Mouse (Mus musculus) embryonic facial prominence, embryonic 10.5 days (tissue): ENCODE results near the gene Twist2. TPM values are rescaled to one million over a fixed set of nuclear protein-coding genes. Genes with fewer than 3 reads are reported as not detected.

Experiments used
- DNase-seq: peaks from one replicate; pipeline ENCODE4 v3.0.0-alpha.2; 2017; ENCODE audit warnings: low spot score
- H3K27ac ChIP-seq: fragments of 300-500 bp; sonication (generic); replicated peaks from 2 replicates; pipeline ENCODE4 v1.5.1; 2016; ENCODE audit warnings: mild to moderate bottlenecking
- H3K27me3 ChIP-seq: fragments of 300-500 bp; sonication (generic); replicated peaks from 2 replicates; pipeline ENCODE4 v1.6.1; 2016; ENCODE audit warnings: low read depth, mild to moderate bottlenecking; ENCODE audit not compliant: poor library complexity, severe bottlenecking
- H3K36me3 ChIP-seq: fragments of 300-500 bp; sonication (generic); replicated peaks from 2 replicates; pipeline ENCODE4 v1.6.1; 2016; ENCODE audit warnings: mild to moderate bottlenecking, moderate library complexity
- H3K4me1 ChIP-seq: fragments of 300-500 bp; sonication (generic); 2 replicates; pipeline ENCODE4 v1.6.1; 2016
- H3K4me3 ChIP-seq: fragments of 300-500 bp; sonication (generic); 2 replicates; pipeline ENCODE4 v1.5.1; 2016; ENCODE audit warnings: mild to moderate bottlenecking, moderate library complexity
- H3K9me3 ChIP-seq: fragments of 300-500 bp; sonication (generic); 2 replicates; pipeline ENCODE4 v1.6.1; 2016; ENCODE audit warnings: mild to moderate bottlenecking
- WGBS: fragments of 180-500 bp; shearing (Covaris S2); methylation state at CpG from one replicate; pipeline ENCODE4 v1.1.7; 2016; 5-methylcytosine and 5-hydroxymethylcytosine counted together
- polyA plus RNA-seq: library from polyadenylated mRNA; unstranded; fragments of >200 nt; fragmentation: Nextera tagmentation; extraction: Ambion mirVana; gene quantifications from 2 replicates; pipeline ENCODE4 v1.2.1, GENCODE M21; 2016

Gene Twist2
- polyA plus RNA-seq, 1 experiment from 2014 or later = 55.3 TPM

DNA sequence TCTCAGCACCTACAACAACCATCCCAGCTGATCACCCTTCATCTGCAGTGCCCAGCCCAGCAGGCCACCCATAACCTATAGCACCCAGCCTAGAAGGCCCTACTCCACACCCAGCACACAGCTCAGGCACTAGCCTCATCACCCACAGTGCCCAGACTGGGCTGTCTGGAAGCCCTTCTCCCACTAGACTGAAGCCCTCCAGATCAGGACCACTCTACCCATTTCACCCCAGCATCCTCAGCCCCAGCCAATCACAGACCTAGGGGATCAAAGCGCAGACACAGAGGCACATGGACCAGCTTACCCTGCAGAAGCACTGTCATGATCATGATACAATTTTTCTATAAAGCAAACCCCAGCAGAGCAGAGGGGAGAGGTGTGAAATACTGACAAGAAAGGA, 57.6 kb downstream of the Twist2 start:
- no peaks in the 10 kb centered on the region for H3K36me3 ChIP-seq
- no peak overlapping the region for H3K27ac ChIP-seq
- no peak for DNase-seq
- H3K27me3 ChIP-seq = no peaks in the 10 kb centered on the region
- WGBS = 100% methylated on average over 1 of the region's 1 CpGs
- H3K4me3 ChIP-seq = no peak overlapping the region
- H3K4me1 ChIP-seq = peaks cover 6% of the 10 kb centered on the region
- H3K9me3 ChIP-seq = no peaks in the 10 kb centered on the region

DNA sequence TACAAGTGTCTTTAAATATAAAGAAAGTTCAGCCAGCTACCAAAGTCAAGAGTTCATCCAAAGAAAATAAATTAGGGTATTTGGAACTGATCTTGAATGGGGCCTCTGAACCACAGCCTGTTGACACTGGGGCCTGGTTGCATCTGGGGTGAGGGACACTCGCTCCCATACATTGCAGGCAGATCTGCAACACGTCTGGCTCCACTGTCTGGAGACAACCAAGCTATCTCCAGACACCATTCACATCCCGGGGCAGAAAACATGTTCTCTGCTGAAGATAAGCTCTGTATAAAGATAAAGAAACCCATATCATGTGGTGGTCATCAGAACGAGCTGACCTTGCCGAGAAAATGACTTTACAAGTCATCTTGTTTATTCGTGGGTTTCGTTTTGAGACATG, 60.2 kb downstream of the Twist2 start:
- no peak overlapping the region for H3K4me3 ChIP-seq
- no peaks in the 10 kb centered on the region for H3K27me3 ChIP-seq
- WGBS = 82% methylated on average over 7 of the region's 7 CpGs
- H3K4me1 ChIP-seq = peaks cover 6% of the 10 kb centered on the region
- H3K9me3 ChIP-seq = no peaks in the 10 kb centered on the region
- no peak overlapping the region for H3K27ac ChIP-seq
- no peaks in the 10 kb centered on the region for H3K36me3 ChIP-seq
- no peak for DNase-seq

DNA sequence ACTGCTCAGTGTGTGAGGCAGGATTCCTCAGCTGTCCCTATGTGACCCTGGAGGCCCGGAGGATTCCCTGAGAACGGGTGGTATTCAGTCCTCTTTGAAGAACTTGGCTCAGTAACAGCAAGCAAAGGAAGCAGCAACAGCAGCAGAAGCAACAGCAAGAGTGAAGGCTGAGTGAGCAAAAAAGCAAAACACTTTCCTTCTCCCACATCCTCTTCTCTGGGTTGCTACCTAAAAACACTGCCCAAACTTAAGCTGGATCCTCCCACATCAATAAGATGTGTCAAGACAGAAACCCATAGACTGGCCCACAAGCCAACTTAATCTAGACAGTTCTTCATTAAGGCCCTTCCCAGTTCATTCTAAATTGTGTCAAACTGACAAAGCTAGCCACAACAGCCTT, 64.7 kb downstream of the Twist2 start:
- WGBS = 75% methylated on average over 2 of the region's 2 CpGs
- Histone ChIP-seq H3K4me3 (no peak overlapping the region), H3K36me3 (no peaks in the 10 kb centered on the region), H3K27me3 (no peaks in the 10 kb centered on the region), H3K4me1 (peaks cover 17% of the 10 kb centered on the region), H3K9me3 (no peaks in the 10 kb centered on the region), H3K27ac (no peak overlapping the region)
- DNase-seq = no peak

DNA sequence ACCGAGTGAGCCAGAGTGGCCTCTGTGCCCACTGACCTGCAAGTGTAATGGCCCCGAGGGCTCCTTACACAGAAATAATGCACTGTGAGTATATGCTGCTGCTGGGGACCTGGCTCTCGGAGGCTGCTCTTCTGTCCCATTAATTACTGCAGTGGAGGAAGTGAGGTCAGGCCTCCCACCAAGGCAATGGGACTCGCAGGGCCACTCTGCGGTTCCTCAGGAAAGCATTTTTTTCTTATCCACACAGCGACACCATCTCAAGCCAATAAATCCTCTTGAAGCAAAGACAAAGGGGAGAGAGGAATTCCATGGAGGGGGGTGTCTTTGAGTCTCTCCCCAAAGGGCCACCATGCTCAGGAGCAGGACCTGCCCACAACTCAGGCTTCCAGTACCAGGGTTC, 69.8 kb downstream of the Twist2 start:
- Histone ChIP-seq H3K4me3 (no peak overlapping the region), H3K36me3 (no peaks in the 10 kb centered on the region), H3K27me3 (no peaks in the 10 kb centered on the region), H3K9me3 (no peaks in the 10 kb centered on the region), H3K27ac (peak overlapping the region; percentile 57; the same call in 1 of the 2 replicates), H3K4me1 (peaks cover 59% of the 10 kb centered on the region)
- 54% methylated on average over 6 of the region's 6 CpGs for WGBS
- DNase-seq = no peak

DNA sequence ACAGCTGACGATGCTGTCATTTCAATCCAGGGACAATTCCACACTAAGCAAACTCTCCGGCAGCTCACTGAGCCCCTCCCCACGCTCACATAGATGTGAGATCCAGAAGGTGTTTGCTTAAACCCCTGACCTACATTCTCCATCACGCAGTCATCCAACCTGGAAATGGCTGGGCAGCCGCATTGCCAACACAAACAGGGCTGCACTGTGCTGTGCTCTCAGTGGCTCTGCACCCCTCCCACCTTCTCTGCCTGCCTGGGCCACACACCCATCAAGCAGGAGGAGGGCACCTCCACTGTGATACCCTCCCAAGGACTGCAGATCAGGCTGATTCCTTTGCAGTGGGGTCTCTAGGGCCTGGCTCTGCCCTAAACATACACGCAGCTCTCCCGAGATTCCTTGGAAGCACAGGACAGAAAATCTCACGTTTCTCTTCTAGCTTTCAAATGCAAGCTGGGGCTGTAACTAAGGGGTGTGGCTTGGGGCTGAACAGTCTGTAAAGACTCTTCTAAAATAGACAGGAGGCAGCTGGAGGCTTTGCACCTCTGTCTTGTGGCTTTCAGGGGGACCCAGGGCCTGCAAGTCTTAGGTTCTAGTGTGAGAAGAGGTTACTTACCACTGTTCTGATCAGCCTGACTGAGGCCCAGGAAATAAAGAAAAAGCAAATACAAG, 71.3 kb downstream of the Twist2 start:
- Histone ChIP-seq H3K36me3 (no peaks in the 10 kb centered on the region), H3K4me1 (peaks cover 59% of the 10 kb centered on the region), H3K27ac (0 out of 2 replicates have a peak overlapping the region, but pooled peaks have one; percentile 52), H3K27me3 (no peaks in the 10 kb centered on the region), H3K9me3 (no peaks in the 10 kb centered on the region), H3K4me3 (no peak overlapping the region)
- DNase-seq = peak; percentile 26
- 51% methylated on average over 8 of the region's 8 CpGs for WGBS

DNA sequence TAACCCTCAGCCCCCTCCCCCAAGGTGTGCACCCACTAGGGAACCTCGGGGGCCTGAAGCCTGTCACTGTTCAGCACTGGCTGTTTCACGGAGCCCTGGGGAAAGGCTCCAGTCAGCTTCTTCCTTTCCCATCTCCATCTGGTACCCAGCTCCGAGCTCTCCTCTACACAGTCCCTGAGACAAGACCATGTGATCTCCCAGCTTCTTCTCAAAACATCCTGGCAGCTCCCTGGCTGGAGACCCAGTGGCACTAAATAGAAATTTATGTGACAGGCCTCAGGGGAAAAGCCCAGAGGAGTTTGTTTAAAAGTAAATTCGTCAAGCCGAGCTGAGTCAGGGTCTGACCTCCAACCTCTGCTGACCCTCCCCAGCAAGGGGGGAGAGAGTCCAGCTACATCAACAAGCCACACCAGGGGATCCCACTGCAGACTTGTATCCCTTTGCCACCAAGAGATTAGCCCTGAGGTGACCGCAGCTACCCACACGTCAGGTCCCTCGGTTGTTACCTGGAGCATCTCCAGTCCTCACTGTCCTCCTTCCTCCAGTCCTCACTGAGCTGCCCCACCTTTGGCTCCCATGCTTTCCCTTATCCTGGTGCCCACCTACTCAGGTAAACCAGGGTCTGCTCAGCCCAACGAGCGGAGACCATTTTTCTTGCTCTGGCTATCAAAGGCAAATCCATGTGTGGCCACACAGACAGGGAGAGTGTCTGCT, 72.5 kb downstream of the Twist2 start:
- no peak overlapping the region for H3K4me3 ChIP-seq
- peaks cover 64% of the 10 kb centered on the region for H3K4me1 ChIP-seq
- 0 out of 2 replicates have a peak overlapping the region, but pooled peaks have one; percentile 41 for H3K27ac ChIP-seq
- no peaks in the 10 kb centered on the region for H3K27me3 ChIP-seq
- no peaks in the 10 kb centered on the region for H3K9me3 ChIP-seq
- WGBS = 51% methylated on average over 10 of the region's 10 CpGs
- DNase-seq = no peak
- H3K36me3 ChIP-seq = no peaks in the 10 kb centered on the region

DNA sequence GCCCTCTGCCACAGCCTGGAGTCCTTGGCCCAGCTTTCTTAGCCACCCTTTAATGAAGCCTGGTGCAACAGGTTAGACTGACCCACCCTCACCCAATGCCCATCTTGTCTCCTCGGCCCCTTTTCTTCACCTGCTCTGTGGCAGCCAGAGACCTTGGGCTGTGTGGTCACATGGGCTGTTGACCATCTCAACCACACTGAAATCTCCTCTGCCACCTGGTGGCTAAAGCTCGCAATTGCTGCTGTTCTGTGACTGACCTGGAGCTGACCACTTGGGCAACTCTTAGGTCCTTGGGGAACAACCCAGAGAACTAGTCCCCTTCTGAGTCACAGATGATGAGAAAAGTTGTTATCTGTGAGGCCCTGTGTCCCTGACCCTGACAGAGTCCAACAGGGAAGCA, 73.4 kb downstream of the Twist2 start:
- no peak overlapping the region for H3K4me3 ChIP-seq
- H3K27ac ChIP-seq = no peak overlapping the region
- H3K4me1 ChIP-seq = peaks cover 66% of the 10 kb centered on the region
- WGBS = 22% methylated on average over 2 of the region's 2 CpGs
- peak; percentile 77 for DNase-seq
- H3K9me3 ChIP-seq = no peaks in the 10 kb centered on the region
- no peaks in the 10 kb centered on the region for H3K27me3 ChIP-seq
- no peaks in the 10 kb centered on the region for H3K36me3 ChIP-seq

DNA sequence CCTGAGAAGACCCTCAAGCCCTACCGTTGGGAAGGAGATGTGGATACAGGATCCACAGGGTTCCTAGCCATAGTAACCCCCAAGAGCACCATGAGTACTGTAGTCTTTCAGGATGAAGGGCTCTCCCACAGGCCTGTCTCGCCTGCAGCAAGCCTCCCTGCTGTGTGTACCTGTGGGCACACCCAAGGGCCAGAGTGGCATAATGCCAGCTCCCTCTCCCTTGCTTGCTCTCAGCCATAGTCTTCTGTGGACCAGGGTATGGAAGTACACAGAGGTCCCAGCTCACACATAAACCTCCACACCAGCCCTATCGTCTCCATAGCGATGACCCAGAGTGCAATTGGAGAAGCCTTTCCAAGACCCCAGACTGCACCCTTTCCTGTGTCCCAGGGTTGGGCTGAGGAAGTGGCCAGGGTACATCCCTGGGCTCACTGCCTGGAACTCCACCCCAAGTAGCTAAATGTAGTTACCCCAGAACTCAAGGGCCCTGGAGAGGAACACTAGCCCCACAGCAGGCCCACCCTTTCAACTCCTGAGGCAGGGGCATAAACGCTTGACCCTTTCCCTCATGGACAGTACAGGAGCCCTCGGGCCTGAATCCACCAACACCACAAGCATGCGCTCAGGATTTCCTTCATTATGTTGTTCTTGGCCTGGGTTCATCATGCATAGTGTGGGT, 73.9 kb downstream of the Twist2 start:
- WGBS = 78% methylated on average over 7 of the region's 7 CpGs

DNA sequence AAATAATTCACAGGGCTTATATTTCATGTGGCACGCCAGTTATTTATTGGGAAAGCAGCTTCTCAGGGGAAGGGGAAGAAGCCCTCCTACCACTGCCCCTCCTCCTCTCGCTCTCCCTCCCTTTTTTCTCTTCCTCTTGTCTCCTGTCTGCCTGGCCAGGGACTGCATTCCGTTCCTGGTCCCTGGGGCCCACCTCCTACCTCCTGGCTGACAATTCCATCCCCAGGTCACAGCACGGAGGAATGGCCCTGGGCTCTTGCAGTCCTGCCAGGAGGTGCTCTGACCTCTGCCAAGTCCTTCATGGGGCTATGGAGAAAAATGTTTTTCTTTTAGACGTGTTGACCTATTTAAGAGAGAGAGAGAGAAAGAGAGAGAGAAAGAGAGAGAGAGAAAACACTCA, 77.4 kb downstream of the Twist2 start:
- 0 out of 2 replicates have a peak, but pooled peaks cover under 1% of the 10 kb centered on the region for H3K9me3 ChIP-seq
- peak overlapping the region; percentile 59 for H3K27ac ChIP-seq
- no peaks in the 10 kb centered on the region for H3K36me3 ChIP-seq
- 26% methylated on average over 5 of the region's 5 CpGs for WGBS
- no peak overlapping the region for H3K4me3 ChIP-seq
- no peak for DNase-seq
- peaks cover 29% of the 10 kb centered on the region for H3K4me1 ChIP-seq
- no peaks in the 10 kb centered on the region for H3K27me3 ChIP-seq

More for the DNA sequence above, 73.9 kb downstream of the Twist2 start:
- H3K27ac ChIP-seq = no peak overlapping the region
- no peak for DNase-seq
- H3K27me3 ChIP-seq = no peaks in the 10 kb centered on the region
- no peaks in the 10 kb centered on the region for H3K36me3 ChIP-seq
- H3K9me3 ChIP-seq = no peaks in the 10 kb centered on the region
- H3K4me3 ChIP-seq = no peak overlapping the region
- H3K4me1 ChIP-seq = peaks cover 64% of the 10 kb centered on the region

DNA sequence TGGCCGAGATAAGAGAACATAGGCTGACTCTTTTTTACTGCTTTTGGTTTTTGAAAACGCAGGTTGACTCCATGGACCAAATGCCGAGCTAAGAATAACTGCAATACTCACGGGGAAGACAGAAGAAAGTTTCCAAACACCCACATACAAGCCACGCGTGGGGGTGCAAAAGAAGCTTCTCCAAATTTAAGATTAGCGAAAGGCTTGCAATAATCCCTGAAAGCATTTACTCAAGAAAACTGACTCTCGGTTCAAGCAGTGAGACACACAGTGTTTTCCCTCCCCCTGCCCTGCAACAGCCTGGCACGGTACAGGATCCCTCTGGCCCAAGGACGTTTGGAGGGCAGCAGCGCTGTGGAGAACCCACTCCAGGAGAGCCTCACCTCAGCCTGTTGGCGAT, 78.9 kb downstream of the Twist2 start:
- Histone ChIP-seq H3K4me3 (no peak overlapping the region), H3K27me3 (no peaks in the 10 kb centered on the region), H3K4me1 (peaks cover 14% of the 10 kb centered on the region), H3K27ac (no peak overlapping the region), H3K9me3 (0 out of 2 replicates have a peak, but pooled peaks cover 7% of the 10 kb centered on the region), H3K36me3 (no peaks in the 10 kb centered on the region)
- WGBS = 92% methylated on average over 12 of the region's 12 CpGs
- DNase-seq = no peak

DNA sequence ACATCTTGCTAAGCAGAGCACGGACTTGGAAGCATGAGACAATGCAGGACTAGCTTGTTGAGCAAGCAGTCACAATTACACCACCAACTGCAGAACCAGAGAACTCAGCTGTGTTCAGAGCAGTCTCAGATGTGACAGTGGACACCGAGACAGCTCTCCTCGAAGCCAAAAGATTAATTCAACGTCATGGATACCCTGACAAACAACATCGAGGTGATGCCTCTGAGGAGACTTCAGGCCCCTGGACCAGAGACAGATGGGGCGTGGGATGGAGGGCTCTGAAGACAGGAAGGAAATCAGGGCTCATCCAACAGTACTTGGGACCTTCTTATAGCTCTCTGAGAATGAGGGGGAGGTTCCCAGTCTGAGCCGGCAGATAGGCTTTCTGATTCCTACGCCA, 79.6 kb downstream of the Twist2 start:
- Histone ChIP-seq H3K4me3 (no peak overlapping the region), H3K4me1 (peaks cover 11% of the 10 kb centered on the region), H3K27ac (no peak overlapping the region), H3K9me3 (0 out of 2 replicates have a peak, but pooled peaks cover 7% of the 10 kb centered on the region), H3K27me3 (no peaks in the 10 kb centered on the region), H3K36me3 (no peaks in the 10 kb centered on the region)
- whole genome bisulfite sequencing = 81% methylated on average over 8 of the region's 8 CpGs
- DNase-seq = no peak

DNA sequence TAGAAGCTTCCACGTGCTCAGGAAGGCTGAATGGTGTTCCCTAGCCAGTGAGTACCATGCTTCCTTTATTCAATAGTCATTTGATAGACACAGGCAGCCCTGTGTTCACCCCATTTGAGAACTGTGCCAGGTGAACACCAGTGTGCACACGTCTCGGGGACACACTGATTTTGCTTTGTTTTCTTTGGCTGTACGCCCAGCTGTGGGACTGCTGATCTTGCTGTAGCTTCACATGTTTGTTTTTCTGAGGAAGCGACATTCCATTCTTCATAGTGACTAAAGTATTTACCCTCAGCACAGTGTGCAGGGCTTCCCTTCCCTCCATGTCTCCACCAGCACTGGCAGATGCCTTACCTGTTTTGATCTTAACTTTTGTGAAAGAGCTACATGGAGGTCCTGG, 81.9 kb downstream of the Twist2 start:
- Histone ChIP-seq H3K36me3 (no peaks in the 10 kb centered on the region), H3K27me3 (no peaks in the 10 kb centered on the region), H3K4me3 (no peak overlapping the region), H3K4me1 (peaks cover 11% of the 10 kb centered on the region), H3K27ac (no peak overlapping the region), H3K9me3 (0 out of 2 replicates have a peak, but pooled peaks cover 7% of the 10 kb centered on the region)
- 76% methylated on average over 5 of the region's 5 CpGs for WGBS
- no peak for DNase-seq
